Mouse (Mus musculus): ENCODE results near the gene Armh3.
"Not testable (repeated sequence)": the region's sequence is repeated elsewhere in the genome, so short reads cannot be mapped to it uniquely, and the experiment has no call there.

Armh3 gene

DNA sequence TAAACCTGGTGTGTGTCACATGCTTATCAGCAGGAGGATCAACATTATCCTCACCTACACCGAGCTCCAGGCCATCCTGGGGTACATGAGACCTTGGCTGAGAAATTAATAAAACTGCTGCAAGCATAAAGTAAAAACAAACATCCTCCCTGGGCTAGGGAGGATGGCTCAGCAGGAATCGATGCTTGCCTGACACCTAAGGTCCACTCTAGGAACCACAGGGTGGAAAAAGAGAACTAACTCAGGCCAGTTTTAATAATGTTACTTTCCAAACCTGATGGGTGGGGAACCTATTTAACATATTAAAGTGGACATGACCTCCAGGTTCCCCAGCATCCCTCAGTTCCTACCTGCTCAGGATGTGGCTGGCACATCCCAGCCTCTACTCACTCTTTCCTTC, 167.6 kb downstream of the Armh3 start:
- intact Hi-C loops (cut with DNase I), result no loop called here

DNA sequence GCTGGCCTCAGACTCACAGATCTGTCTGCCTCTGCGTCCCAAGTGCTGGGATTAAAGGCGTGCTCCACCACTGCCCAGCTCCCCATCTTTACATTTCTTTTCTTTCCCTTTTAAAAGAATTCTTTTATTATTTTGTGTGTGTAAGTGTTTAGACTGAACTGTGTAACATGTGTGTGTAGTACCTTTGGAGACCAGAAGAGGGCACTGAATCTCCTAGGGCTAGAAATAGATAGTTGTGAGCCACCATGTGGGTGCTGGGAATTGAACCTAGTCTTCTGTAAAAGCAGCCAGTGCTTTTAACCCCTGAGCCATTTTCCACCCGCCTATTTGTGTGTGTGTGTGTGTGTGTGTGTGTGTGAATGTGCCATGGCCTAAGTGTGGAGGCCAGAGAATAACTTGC, 170.6 kb downstream of the Armh3 start:
- intact Hi-C loops (cut with DNase I), result no loop called here

DNA sequence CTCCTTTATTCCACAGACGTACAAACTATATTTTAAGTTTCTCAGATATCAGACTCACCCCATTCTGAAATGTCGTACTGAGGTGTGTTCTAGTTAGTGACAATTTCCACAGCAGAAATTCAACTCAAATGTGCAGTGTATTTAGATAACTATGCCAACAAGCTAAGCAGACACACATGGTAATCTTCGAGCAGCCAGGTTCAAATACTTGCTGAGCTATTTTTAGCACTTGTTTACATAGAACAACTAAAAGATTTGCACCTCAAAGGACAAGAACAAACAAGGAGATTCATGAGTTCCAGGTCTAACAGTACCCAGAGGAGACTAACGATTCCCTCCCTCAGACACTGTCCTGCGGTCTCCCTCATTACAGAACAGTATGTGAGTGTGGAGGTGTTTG, 171.2 kb downstream of the Armh3 start:
- intact Hi-C loops (cut with DNase I), result no loop called here

DNA sequence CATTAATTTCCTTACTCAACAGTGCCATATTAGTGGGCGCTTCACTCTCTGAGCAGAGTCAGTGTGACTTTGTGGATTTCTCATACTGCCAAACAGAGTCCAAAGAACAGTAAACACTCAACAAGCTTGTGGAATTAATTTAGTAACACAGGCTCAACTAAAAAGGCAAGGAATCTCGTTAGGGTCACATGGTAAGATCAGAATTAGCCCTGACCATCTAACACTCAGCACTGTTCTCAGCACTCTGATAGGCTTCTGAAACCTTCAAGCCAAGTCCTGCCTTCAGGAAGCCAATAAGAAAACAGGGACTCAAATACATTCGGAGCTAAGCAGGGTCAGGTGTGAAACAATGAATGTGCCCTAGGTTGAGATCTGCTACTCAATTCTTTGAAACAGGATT, 172.1 kb downstream of the Armh3 start:
- intact Hi-C loops (cut with DNase I), result no loop called here

DNA sequence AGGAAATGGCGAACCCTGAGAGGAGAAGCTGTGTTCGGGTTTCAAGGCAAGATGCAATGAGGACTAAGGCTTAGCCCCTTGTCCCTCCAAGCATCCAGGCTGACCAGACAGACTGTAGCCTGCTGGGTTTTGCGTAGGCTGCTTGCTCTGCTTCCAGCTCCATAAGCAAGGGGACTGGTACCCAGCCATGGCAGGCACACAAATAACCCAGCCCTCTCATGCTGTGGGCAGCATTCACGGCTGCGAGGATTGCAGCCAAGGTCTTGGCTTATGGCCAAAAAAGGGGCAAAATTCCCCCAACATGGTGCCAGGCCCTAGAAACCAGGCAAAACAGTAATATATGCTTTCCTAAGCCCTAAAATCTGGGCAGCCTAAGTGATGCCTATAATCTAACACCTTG, 176.5 kb downstream of the Armh3 start:
- intact Hi-C loops (cut with DNase I), result no loop called here

DNA sequence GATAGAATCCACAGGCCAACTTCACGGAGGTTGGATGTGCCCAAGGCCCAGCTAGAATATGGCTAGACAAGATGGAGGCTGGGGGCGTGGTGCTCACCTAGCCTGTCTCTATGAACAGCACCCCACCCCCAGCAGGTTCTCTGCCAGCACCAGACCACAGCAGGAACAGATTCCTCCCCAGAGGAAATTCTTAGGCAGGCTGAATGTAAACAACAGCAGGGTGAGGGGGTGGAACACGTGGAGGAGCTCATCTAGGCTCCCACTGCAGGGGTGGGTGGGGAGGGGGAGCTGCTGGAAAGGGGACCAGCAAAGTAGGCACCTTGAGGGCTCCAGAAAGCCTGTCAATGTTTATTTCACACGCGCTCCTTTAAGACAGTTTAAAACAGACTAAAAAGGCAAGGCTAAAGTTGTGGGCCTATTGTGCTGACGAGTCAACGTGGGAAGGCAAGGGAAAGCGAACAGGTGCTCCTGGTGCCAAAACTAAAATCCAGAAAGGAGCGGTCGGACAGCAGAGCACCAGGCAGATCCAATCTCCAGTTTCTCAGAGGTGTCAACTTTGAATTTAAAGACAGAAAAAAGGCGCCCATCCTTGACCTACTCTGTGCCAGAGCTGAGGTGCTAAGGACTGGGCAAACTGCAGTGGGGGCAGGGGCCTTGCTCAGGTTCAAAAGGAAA, 180.3 kb downstream of the Armh3 start:
- intact Hi-C loops (cut with DNase I), result no loop called here

DNA sequence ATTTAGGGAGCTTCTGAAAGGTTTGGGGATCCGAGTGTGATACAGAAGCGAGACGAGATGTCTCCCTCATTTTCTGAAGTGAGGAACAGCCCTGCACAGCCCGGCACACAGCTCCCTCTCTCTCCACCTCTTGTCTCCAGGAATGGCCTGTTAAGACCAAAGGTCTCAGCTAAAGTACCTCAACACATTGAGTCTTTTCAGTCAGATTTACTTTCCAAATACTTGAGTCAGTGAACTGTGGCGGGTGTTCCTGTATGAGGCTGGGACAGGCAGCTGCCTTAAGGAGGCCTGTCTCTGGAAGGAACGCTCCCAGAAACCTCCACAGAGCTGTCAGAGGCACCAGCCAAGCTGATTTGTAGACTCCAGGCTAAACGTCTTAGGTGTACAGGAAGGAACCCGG, 181.6 kb downstream of the Armh3 start:
- intact Hi-C loops (cut with DNase I), result no loop called here

DNA sequence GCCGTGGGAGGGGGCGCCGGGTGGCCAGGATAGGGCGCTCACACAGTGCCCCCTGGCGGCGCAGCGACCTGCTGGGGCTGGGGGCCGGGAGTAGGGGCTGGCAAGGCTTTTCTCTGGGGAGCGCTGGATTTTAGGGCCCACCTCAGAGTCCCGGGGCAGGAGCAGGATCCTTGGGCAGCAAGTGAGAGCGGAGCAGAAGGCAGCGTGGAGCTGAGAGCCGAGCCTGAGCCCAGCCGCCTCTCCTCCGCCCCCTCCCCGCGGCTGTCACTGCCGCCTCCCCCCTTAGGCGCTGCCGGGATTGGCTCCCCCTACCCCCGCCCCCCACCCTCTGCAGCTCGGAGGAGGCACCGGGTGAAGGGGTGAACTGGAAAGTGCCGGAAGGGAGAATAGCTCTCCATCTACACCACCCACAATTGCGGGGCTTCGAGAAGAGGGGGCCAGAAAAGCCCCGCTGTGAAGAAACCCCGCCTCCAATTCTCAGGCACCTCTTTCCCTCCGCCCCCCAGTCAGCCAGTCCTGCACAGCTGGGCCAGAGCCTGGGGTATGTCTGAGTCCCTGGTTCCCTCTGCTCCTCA, 182.4 kb downstream of the Armh3 start, which contains the start of gene Kcnip2:
TSS of gene Kcnip2 (minus strand) at position 231 of the 575 bp plus-strand sequence.
- intact Hi-C loops (cut with DNase I), result no loop called here

DNA sequence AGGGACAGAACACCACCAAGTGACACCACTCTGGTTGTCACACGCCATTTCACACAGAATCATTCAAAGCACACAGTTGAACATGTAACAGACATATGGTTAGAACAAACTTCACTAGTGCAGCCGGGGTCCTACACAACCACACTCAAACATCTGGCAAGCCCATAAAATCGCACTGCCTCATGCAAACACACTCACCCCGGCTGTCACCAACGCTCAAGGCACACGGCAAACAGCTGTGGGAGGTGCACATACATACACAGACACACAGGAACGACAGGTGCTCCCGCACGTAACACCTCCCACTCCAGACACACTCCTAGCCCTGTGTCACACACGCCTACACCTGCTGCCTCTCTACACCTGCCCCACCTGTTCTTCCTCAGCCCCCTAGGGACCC, 183.1 kb downstream of the Armh3 start:
- intact Hi-C loops (cut with DNase I), result no loop called here

DNA sequence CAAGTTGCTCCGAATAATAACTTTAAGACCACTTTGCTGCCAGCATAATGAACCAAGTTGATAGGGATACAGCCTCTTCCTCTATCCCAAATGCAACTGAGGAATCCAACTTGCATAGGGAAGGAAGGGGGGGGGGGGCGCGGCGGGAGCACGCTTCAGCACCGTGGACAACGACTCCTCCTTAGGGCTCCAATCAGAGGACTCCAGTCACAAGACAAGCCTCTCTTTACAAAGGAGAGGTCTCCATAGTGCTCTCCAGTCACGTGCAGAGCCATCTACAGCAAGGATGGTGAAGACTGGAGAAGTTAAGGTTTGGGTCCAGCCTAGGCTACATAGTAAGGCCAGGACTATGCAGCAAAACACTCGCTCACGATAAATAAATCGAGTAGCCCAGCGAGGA, 184.5 kb downstream of the Armh3 start:
- intact Hi-C loops (cut with DNase I), result loop anchor here (2.0 to 5.0 kb wide), 3 partner anchors 34 to 201 kb away; no protein-coding TSS in a partner anchor

DNA sequence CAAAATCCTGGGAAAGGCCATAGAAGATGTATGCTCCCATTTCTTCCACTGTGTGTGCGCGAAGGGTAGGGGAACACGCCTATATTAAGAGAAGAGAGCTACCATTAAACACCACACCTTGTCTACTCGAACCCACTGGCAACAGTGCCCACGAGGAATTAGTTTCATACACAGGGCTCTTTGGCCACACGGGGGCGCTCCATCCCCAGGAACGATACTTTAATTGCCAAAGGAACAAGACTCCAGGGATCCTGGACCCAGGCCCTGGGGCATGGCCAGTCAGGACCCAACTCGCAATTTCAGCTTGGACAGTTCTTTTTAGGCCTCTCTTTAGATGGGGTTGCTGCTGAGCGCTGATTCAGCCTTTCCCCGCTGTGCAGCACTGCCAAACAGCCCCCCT, 185.0 kb downstream of the Armh3 start:
- intact Hi-C loops (cut with DNase I), result loop anchor here (2.0 to 5.0 kb wide), 3 partner anchors 34 to 202 kb away; no protein-coding TSS in a partner anchor

DNA sequence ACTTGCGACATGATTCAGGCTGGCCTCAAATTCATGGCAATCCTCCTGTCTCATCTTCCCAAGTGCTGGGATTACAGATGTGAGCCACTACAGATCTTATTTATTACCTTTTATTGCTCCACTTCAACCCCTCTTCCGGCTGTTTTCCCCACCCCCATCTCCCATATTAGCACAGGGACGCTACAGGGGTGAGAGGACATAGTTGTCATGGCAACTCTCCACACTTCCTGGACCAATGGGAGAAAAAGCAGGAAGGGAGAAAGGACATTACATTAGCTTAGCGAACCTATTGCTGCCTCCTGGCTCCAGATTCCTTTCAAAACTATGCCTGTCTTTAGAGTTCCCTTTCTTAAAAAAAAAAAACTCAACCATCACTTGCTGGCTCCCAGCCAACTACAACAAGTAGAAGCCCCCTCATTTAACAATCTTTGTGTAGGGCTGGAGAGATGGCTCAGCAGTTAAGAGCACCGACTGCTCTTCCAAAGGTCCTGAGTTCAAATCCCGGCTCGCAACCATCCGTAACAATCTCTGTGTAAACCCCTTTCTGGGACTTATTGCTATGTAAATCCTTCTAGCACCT, 185.5 kb downstream of the Armh3 start:
- intact Hi-C loops (cut with DNase I), result loop anchor here (2.0 to 5.0 kb wide), 3 partner anchors 35 to 202 kb away; no protein-coding TSS in a partner anchor

DNA sequence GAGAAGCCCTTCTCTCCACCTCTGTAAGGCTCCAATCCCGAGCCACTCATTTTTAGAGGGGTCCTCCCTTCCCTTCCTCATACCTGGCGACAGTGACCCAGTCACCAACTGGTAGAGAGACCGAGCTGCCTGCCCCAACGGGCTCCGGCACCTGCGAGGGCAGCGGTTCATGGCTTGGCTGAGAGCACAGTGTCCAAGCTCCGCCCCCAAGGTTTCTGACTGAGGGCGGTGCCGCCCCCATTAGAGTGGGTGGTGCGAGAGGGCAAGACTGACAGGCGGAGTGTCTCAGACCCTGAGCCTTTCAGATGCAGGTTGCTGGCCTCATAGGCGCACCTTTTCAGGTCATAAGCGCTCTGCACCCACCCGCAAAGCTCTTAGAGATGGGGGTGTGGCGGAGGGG, 186.2 kb downstream of the Armh3 start:
- intact Hi-C loops (cut with DNase I), result loop anchor here (2.0 to 5.0 kb wide), 3 partner anchors 35 to 203 kb away; no protein-coding TSS in a partner anchor

DNA sequence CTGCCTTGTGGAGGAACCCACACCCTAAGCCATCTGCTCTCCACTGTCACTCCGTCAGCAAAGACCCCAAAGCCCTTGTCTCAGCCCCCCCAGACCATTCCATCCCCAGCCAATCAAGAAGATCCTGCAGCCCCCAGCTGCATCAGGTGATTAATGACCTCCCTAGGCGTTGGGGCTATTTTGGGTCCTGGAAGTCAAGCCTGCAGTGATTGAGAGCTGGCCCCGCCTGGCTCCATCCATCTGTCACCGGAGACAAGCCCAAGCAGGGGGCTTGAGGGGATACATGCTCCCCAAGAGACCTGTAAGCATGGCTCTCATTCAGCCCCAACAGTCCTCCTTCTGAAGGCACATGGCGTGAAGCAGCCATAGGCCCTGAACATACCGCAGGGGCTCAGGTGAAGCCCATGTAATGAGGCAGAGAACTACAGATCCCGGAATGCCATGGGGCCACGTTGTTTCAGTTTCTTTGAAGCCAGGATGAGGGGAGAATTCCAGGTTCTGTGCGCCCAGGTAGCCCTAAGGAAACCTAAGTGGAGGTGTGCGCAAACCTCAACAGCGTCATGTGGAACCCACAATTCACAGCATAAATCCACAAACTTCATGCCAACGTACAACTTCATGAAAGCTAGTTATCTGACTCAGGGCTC, 187.1 kb downstream of the Armh3 start:
- intact Hi-C loops (cut with DNase I), result loop anchor here (5.0 kb wide), 2 partner anchors 36 to 141 kb away; no protein-coding TSS in a partner anchor

DNA sequence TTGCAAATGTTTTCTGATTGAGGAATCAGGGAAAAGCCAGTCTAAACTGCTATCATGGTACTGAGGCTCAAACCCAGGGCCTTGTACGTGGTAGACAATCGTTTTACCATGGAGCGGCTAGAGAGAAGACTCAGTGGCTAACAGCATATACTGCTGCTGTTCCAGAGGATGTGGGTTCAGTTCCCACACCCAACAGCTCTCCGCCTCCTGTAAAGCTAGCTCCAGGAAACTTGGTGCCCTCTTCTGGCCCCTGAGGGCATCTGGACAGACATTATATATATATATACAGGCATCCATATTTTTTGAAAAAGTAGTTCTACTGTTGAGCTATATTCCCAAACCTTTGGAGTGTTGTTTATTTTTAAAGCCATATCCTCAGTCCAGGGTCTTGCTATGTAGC, 190.6 kb downstream of the Armh3 start:
- intact Hi-C loops (cut with DNase I), result no loop called here

DNA sequence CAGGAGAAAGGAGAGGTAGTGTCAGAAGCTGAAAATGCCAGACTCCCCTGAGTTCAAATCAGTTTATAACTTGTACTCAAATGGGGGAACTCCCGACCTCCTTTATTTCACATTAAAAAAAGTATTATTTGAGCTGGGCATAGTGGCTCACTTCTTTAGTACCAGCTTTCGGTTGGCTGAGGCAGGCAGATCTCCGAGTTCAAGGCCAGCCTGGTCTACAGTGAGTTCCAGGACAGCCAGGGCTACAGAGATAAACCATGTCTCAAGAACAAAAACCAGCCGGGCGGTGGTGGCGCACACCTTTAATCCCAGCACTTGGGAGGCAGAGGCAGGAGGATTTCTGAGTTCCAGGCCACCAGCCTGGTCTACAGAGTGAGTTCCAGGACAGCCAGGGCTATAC, 192.5 kb downstream of the Armh3 start:
- intact Hi-C loops (cut with DNase I), result not testable (repeated sequence)

DNA sequence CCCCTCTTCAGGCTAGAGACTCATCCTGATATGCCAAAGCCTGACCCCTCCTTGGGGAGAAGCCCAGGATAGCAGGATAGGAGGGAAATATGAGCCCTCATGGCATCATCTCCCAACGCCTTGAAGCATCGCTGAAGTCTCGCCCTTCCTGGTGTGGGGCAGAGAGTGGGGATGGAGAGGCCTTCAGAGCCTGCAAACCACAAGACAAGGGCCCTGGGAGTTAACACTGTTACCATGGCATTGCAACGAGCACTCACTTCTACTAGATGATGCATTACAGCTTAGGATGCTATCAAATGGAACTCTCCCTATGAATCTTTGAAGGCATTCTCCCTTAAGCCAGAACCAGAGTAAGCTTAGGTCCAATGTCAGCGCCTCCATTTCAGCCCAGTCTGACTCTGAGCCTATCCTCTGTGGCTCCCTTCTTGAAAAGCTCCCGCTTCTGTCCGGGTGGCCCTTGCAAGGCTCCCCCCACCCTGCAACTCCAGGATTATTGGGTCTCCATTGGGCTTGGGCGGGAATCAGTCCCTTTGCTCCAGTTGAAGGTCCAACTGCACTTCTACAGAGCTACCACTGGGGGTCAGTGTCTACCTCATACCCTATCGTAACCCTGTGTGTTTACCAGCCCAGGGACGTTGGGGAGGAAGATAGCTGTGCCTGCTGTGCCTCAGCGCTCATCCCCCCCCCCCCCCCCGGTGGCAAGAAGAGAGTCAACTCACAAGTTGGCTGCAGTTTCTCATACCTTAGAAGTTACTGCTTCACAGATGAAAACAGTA, 193.5 kb downstream of the Armh3 start:
- intact Hi-C loops (cut with DNase I), result no loop called here

DNA sequence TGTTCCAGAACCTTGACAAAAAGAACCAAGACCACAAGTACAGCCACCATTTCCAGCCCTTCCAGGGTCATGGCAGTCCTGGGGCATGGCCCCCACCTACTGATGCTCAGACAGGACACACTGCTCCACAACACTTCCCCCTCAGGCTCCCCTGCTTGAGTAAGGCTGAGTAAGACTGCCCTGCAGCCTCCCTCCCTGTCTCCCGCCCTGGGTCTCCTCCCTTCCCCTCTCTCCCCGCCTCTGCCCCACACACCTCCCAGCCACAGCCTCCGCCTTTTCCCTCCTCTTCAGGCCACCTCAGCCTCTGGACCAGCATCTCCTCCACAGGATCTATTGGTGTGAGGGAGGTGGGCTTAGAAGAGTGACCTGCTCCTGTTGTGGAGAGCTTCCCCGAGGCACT, 194.9 kb downstream of the Armh3 start:
- intact Hi-C loops (cut with DNase I), result no loop called here

DNA sequence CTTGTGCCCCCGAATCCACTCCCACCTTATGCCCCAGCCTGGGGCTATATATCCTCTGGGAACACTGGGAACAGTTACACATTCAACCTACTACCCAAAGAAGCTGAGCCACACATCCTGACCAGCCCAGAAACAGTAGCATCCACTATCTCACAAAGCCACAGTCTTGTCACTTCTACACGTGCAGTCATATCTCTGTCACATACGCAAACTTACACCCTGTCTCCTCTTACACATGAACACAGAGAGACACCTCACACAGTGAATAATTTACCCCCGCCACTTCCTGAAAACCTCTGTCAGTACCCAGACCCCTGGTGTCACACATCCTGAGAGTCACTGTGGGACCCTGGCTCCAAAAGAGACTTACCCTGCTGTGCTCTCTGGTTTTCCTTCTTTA, 195.6 kb downstream of the Armh3 start:
- intact Hi-C loops (cut with DNase I), result no loop called here

DNA sequence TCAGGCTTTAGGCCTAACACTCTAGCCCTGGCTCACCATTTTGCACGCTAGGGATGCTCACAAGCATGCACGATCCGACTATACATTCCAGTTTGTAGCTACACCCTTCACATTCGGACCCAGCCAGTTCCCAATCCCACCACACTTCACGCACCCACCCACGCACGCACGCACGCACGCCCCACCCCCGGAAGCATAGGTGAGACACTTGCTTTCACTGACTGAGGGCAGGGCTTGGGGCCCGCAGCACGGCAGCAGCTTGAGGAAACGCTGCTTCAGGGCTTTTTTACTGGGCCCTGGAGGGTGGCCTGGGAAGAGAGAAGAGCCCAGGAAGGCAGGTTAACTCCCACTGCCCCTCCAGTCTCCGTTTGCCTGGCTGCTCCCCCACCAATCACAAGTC, 201.4 kb downstream of the Armh3 start:
- intact Hi-C loops (cut with DNase I), result no loop called here

DNA sequence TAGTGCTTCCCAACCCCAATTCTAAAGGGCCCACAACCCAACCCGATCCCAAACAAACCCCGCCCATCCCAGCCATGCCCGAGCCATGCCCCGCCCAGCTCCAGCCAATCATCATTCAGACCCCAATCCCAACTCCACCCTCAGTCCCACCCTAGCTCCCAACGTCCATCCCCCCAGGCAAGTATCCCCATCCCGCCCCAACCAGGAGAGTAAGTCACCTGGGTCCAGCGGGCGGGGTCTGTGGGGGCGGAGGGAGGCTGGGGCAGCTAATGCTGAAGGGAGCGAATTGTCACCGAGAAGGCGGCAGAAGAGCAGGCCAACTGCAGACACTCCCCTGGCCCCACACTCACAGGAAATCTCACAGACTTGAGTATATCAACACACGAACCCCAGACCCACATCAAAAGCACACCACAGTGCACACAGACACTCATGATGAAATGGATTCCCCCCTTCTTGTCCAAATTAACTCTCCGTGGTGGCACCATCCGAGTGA, 202.2 kb downstream of the Armh3 start:
- intact Hi-C loops (cut with DNase I), result no loop called here
